Mouse (Mus musculus) intestine, postnatal 0 days (tissue): Measurements from ENCODE around the gene Espnl. TPM values are rescaled to one million over a fixed set of nuclear protein-coding genes. Genes with fewer than 3 reads are reported as not detected.
A peak's percentile ranks its signal among the peaks of the same experiment; 100 is the strongest.

Source experiments
- ATAC-seq: fragments of 200-750 bp; cut with Nextera tagmentation; 2 replicates; pipeline ENCODE4 v1.8.0; 2017; ENCODE audit warnings: mild to moderate bottlenecking, moderate TSS enrichment, moderate library complexity
- H3K27ac ChIP-seq: fragments of 300-500 bp; sonication (generic); 2 replicates; pipeline ENCODE4 v1.5.1; 2014; ENCODE audit warnings: mild to moderate bottlenecking, low read depth, low read length, moderate library complexity
- H3K27me3 ChIP-seq: fragments of 300-500 bp; sonication (generic); replicated peaks from 2 replicates; pipeline ENCODE4 v1.6.1; 2014; ENCODE audit warnings: low read length, mixed read lengths; ENCODE audit not compliant: control insufficient read depth, insufficient read depth
- H3K36me3 ChIP-seq: fragments of 300-500 bp; sonication (generic); 2 replicates; pipeline ENCODE4 v1.6.1; 2014; ENCODE audit warnings: mild to moderate bottlenecking, moderate library complexity; ENCODE audit not compliant: control insufficient read depth, insufficient read depth
- H3K4me1 ChIP-seq: fragments of 300-500 bp; sonication (generic); replicated peaks from 2 replicates; pipeline ENCODE4 v1.6.1; 2014; ENCODE audit warnings: antibody characterized with exemption, low read length, mixed read lengths; ENCODE audit not compliant: control insufficient read depth, insufficient read depth
- H3K4me2 ChIP-seq: fragments of 300-500 bp; sonication (generic); replicated peaks from 2 replicates; pipeline ENCODE4 v1.6.1; 2014; ENCODE audit warnings: low read depth, mild to moderate bottlenecking, moderate library complexity
- H3K4me3 ChIP-seq: fragments of 300-500 bp; sonication (generic); 2 replicates; pipeline ENCODE4 v1.5.1; 2014; ENCODE audit warnings: low read depth, low read length
- H3K9ac ChIP-seq: fragments of 300-500 bp; sonication (generic); 2 replicates; pipeline ENCODE4 v1.6.1; 2014; ENCODE audit warnings: mild to moderate bottlenecking, low read depth, low read length
- H3K9me3 ChIP-seq: fragments of 300-500 bp; sonication (generic); 2 replicates; pipeline ENCODE4 v1.6.1; 2016; ENCODE audit warnings: mixed run types; ENCODE audit not compliant: control insufficient read depth
- CTCF ChIP-seq: sonication (generic); IDR thresholded peaks from 2 replicates; pipeline ENCODE4 v1.5.1; 2016; ENCODE audit warnings: low read depth, mild to moderate bottlenecking, control low read depth, antibody characterized with exemption, moderate library complexity
- WGBS: fragments of 180-500 bp; shearing (Covaris S2); extraction: QIAGEN DNeasy Blood & Tissue Kit; methylation state at CpG from one replicate; pipeline ENCODE4 v1.1.7; 2014; 5-methylcytosine and 5-hydroxymethylcytosine counted together
- polyA plus RNA-seq: library from polyadenylated mRNA; unstranded; fragments of >200 nt; fragmentation: Nextera tagmentation; extraction: Ambion mirVana; gene quantifications from 2 replicates; pipeline ENCODE4 v1.2.1, GENCODE M21; 2015

Gene Espnl
- polyA plus RNA-seq, 1 experiment from 2014 or later: not detected

- Histone ChIP-seq H3K4me2 (no peak overlapping the region), H3K4me3 (no peak overlapping the region), H3K27me3 (no peaks in the 10 kb centered on the region), H3K27ac (no peak overlapping the region), H3K9me3 (no peaks in the 10 kb centered on the region), H3K4me1 (no peaks in the 10 kb centered on the region), H3K9ac (no peak overlapping the region), H3K36me3 (peaks cover 55% of the 10 kb centered on the region)
- no peak for ATAC-seq
- TF ChIP-seq CTCF: no peak
- 95% methylated on average over 1 of the region's 1 CpGs for WGBS
These were observed 39.3 kb upstream of the Espnl start for GRCm38 (mm10) chr1:91282582-91282981.

- H3K4me1 ChIP-seq: no peaks in the 10 kb centered on the region
- peak; percentile 67 for ATAC-seq
- H3K9me3 ChIP-seq: no peaks in the 10 kb centered on the region
- WGBS: 50% methylated on average over 1 of the region's 1 CpGs
- H3K36me3 ChIP-seq: peaks cover 27% of the 10 kb centered on the region
- no peak overlapping the region for H3K4me2 ChIP-seq
- H3K27me3 ChIP-seq: no peaks in the 10 kb centered on the region
- no peak overlapping the region for H3K27ac ChIP-seq
- TF ChIP-seq CTCF: no peak
- H3K4me3 ChIP-seq: no peak overlapping the region
- no peak overlapping the region for H3K9ac ChIP-seq
These were observed 32.5 kb upstream of the Espnl start for GRCm38 (mm10) chr1:91289375-91289774.

- ATAC-seq: no peak
- WGBS: 93% methylated on average over 11 of the region's 11 CpGs
- no peaks in the 10 kb centered on the region for H3K9me3 ChIP-seq
- no peak overlapping the region for H3K27ac ChIP-seq
- no peak overlapping the region for H3K4me2 ChIP-seq
- no peaks in the 10 kb centered on the region for H3K27me3 ChIP-seq
- H3K9ac ChIP-seq: no peak overlapping the region
- no peak overlapping the region for H3K4me3 ChIP-seq
- peaks cover 8% of the 10 kb centered on the region; the same call in 1 of the 2 replicates for H3K36me3 ChIP-seq
- no peaks in the 10 kb centered on the region for H3K4me1 ChIP-seq
- no peak for TF ChIP-seq CTCF
These were observed 29.6 kb upstream of the Espnl start for GRCm38 (mm10) chr1:91292101-91292825.

GRCm38 (mm10) chr1:91295544-91295943, 26.3 kb upstream of the Espnl start:
- H3K27ac ChIP-seq: no peak overlapping the region
- 87% methylated on average over 6 of the region's 6 CpGs for WGBS
- ATAC-seq: no peak
- no peak for TF ChIP-seq CTCF
- H3K4me1 ChIP-seq: no peaks in the 10 kb centered on the region
- H3K4me2 ChIP-seq: no peak overlapping the region
- no peaks in the 10 kb centered on the region for H3K27me3 ChIP-seq
- no peak overlapping the region for H3K9ac ChIP-seq
- H3K36me3 ChIP-seq: 0 out of 2 replicates have a peak, but pooled peaks cover 4% of the 10 kb centered on the region
- H3K9me3 ChIP-seq: no peaks in the 10 kb centered on the region
- H3K4me3 ChIP-seq: no peak overlapping the region

GRCm38 (mm10) chr1:91297799-91298744, 23.8 kb upstream of the Espnl start, which contains the start of gene Scly:
Gene Scly, plus strand, starts transcription at chr1:91298338.
- Histone ChIP-seq H3K27me3 (no peaks in the 10 kb centered on the region), H3K9me3 (no peaks in the 10 kb centered on the region), H3K4me3 (peak within 1 kb of the TSS; percentile 82), H3K4me2 (peak within 1 kb of the TSS; percentile 91), H3K9ac (peak within 1 kb of the TSS; percentile 63), H3K27ac (peak within 1 kb of the TSS; percentile 46), H3K4me1 (peaks cover 9% of the 10 kb centered on the region; the same call in 1 of the 2 replicates), H3K36me3 (0 out of 2 replicates have a peak, but pooled peaks cover 5% of the 10 kb centered on the region)
- peak; percentile 97 for ATAC-seq
- 1% methylated on average over 59 of the region's 65 CpGs for WGBS
- TF ChIP-seq CTCF: no peak
